Comparison of ENCODE assay signal across 10 mouse cellular contexts in the genomic region with DNA sequence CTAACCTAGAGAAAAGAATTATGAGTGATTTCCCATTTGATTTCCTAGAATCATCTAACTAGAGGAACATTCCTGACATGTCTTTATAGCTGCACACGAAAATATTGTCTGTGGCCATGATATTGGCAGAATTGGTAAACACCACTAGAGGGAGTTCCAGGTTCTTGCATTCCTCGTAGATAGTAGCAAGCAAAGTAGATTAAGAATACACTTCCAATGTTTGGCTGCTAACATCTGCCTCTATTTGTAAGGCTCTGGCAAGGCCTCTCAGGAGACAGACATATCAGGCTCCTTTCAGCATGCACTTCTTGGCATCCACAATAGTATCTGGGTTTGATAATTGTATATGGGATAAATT. TPM values are rescaled to one million over a fixed set of nuclear protein-coding genes. Genes with fewer than 3 reads are reported as not detected.
DNase-seq lines count a peak whose midpoint lies in the region; ATAC-seq lines count a peak whose summit lies in the region.
"Had no signal": no experiment of that assay in that cellular context is flagged by ENCODE, and none has a peak within 500 bp of the region (broad histone marks: within the 10 kb centered on the region; RNA-seq: fewer than 3 reads in every experiment).

No protein-coding gene starts in this region.

- H3K9me3 ChIP-seq in liver, embryonic 12.5 days (replicated peaks), result no peaks in the 10 kb centered on the region
- no peaks in the 10 kb centered on the region for H3K9me3 ChIP-seq in liver, embryonic 11.5 days (ENCODE audit: control insufficient read depth, low read length)
- H3K9me3 ChIP-seq in midbrain, embryonic 16.5 days (replicated peaks; ENCODE audit: control insufficient read depth, low read length, poor library complexity, severe bottlenecking), result no peaks in the 10 kb centered on the region
- H3K9me3 ChIP-seq: embryonic facial prominence, embryonic 15.5 days had no signal

- H3K36me3 ChIP-seq in liver, embryonic 12.5 days, result peaks cover 11% of the 10 kb centered on the region; the same call in 1 of the 2 replicates
- no peaks in the 10 kb centered on the region for H3K36me3 ChIP-seq in liver, embryonic 11.5 days (ENCODE audit: control insufficient read depth, insufficient read depth, low read length)
- no peaks in the 10 kb centered on the region for H3K36me3 ChIP-seq in midbrain, embryonic 16.5 days (ENCODE audit: control insufficient read depth, insufficient read depth, low read length)
- H3K36me3 ChIP-seq: embryonic facial prominence, embryonic 15.5 days had no signal

- no peak overlapping the region for H3K4me3 ChIP-seq in liver, embryonic 12.5 days
- no peak overlapping the region for H3K4me3 ChIP-seq in liver, embryonic 11.5 days (ENCODE audit: low read depth, low read length)
- no peak overlapping the region for H3K4me3 ChIP-seq in midbrain, embryonic 16.5 days (ENCODE audit: low read depth, low read length)

- no peak overlapping the region for H3K27ac ChIP-seq in liver, embryonic 12.5 days
- H3K27ac ChIP-seq in liver, embryonic 11.5 days (ENCODE audit: low read depth, low read length), result no peak overlapping the region
- no peak overlapping the region for H3K27ac ChIP-seq in midbrain, embryonic 16.5 days (ENCODE audit: low read length)
- H3K27ac ChIP-seq: embryonic facial prominence, embryonic 15.5 days had no signal

- no peak for ATAC-seq in liver, embryonic 12.5 days
- ATAC-seq in liver, embryonic 11.5 days (replicated peaks; ENCODE audit: low FRiP score), result no peak
- ATAC-seq in megakaryocyte-erythroid progenitor cell, adult 5-6 weeks (replicated peaks; ENCODE audit: low FRiP score, low TSS enrichment, poor library complexity, severe bottlenecking), result peak; percentile 72
- no peak for ATAC-seq in midbrain, embryonic 16.5 days

- peaks cover 19% of the 10 kb centered on the region for H3K27me3 ChIP-seq in liver, embryonic 12.5 days (replicated peaks)
- H3K27me3 ChIP-seq in liver, embryonic 11.5 days (replicated peaks; ENCODE audit: control insufficient read depth, insufficient read depth, low read length), result peaks cover 3% of the 10 kb centered on the region; the same call in 1 of the 2 replicates
- H3K27me3 ChIP-seq in midbrain, embryonic 16.5 days (ENCODE audit: control insufficient read depth, insufficient read depth, low read depth, low read length), result no peaks in the 10 kb centered on the region

- DNase-seq in adrenal gland, postnatal 14 days, result peak; percentile 10
- no peak for DNase-seq in adrenal gland, postnatal 10 days
- no peak for DNase-seq in liver, embryonic 11.5 days (ENCODE audit: low spot score)
- peak; percentile 75 for DNase-seq in embryo, embryonic 10.5 days (ENCODE audit: low spot score)
- DNase-seq in urinary bladder, postnatal 25 days (ENCODE audit: low spot score), result no peak

- peak overlapping the region; percentile 84 for H3K4me2 ChIP-seq in liver, embryonic 12.5 days
- H3K4me2 ChIP-seq in liver, embryonic 11.5 days, result no peak overlapping the region; the same call in 1 of the 2 replicates
- H3K4me2 ChIP-seq in midbrain, embryonic 16.5 days (ENCODE audit: low read length), result no peak overlapping the region

- no peak overlapping the region for H3K9ac ChIP-seq in liver, embryonic 12.5 days
- no peak overlapping the region for H3K9ac ChIP-seq in liver, embryonic 11.5 days (ENCODE audit: low read depth, low read length)
- no peak overlapping the region for H3K9ac ChIP-seq in midbrain, embryonic 16.5 days (ENCODE audit: low read depth, low read length)
- H3K9ac ChIP-seq: embryonic facial prominence, embryonic 15.5 days had no signal

- peaks cover 15% of the 10 kb centered on the region for H3K4me1 ChIP-seq in liver, embryonic 12.5 days
- no peaks in the 10 kb centered on the region; the same call in 1 of the 2 replicates for H3K4me1 ChIP-seq in liver, embryonic 11.5 days (replicated peaks; ENCODE audit: control insufficient read depth, insufficient read depth, low read length)
- peaks cover 11% of the 10 kb centered on the region for H3K4me1 ChIP-seq in midbrain, embryonic 16.5 days (ENCODE audit: control insufficient read depth, insufficient read depth, low read length)

- WGBS in liver, embryonic 12.5 days (ENCODE audit: insufficient replicate concordance), result 16% methylated on average over 2 of the region's 2 CpGs
- 24% methylated on average over 2 of the region's 2 CpGs for WGBS in liver, embryonic 11.5 days
- WGBS in midbrain, embryonic 16.5 days, result 13% methylated on average over 2 of the region's 2 CpGs

RNA-seq across cellular contexts. Expression of gene Bub1, which starts 1.1 kb away (rescaled TPM):
- 6.0 and 7.3 TPM in 2 replicates for total RNA-seq in adrenal gland, postnatal 14 days (2021)
- total RNA-seq in adrenal gland, postnatal 10 days (2021), result 1 to 10 TPM; 7.9 to 8.4 TPM
- polyA plus RNA-seq in liver, embryonic 12.5 days (2016; fragmentation: Nextera tagmentation; extraction: Ambion mirVana), result 53.1 and 55.3 TPM in 2 replicates
- polyA plus RNA-seq in liver, embryonic 11.5 days (2014; fragmentation: Nextera tagmentation; extraction: Ambion mirVana), result 45.1 and 47.8 TPM in 2 replicates
- total RNA-seq in megakaryocyte-erythroid progenitor cell, adult 5-6 weeks (2014; fragmentation: Nextera tagmentation), result 36.4 and 51.6 TPM in 2 replicates
- total RNA-seq in megakaryocyte-erythroid progenitor cell, adult 5-6 weeks (2017), result 43.2 and 48.8 TPM in 2 replicates
- 4.3 and 6.1 TPM in 2 replicates for polyA plus RNA-seq in midbrain, embryonic 16.5 days (2015; fragmentation: Nextera tagmentation; extraction: Ambion mirVana)
- total RNA-seq: neutrophil, adult 5-6 weeks had no signal

RNA-seq across cellular contexts. Expression of gene Acoxl, which starts 5.9 kb away (rescaled TPM):
- 0.23 and 0.48 TPM in 2 replicates for total RNA-seq in adrenal gland, postnatal 14 days (2021)
- under 1 TPM; 0.18 to 0.45 TPM for total RNA-seq in adrenal gland, postnatal 10 days (2021)
- polyA plus RNA-seq in liver, embryonic 12.5 days (2016; fragmentation: Nextera tagmentation; extraction: Ambion mirVana), result 0.10 TPM in 1 of 2 replicates, not detected in the other
- 0.34 TPM in 1 of 2 replicates, not detected in the other for polyA plus RNA-seq in liver, embryonic 11.5 days (2014; fragmentation: Nextera tagmentation; extraction: Ambion mirVana)
- 0.87 TPM in 1 of 2 replicates, not detected in the other for total RNA-seq in megakaryocyte-erythroid progenitor cell, adult 5-6 weeks (2014; fragmentation: Nextera tagmentation)
- 0.75 TPM in 1 of 2 replicates, not detected in the other for total RNA-seq in megakaryocyte-erythroid progenitor cell, adult 5-6 weeks (2017)
- polyA plus RNA-seq in midbrain, embryonic 16.5 days (2015; fragmentation: Nextera tagmentation; extraction: Ambion mirVana), result not detected in 2 replicates

RNA-seq across cellular contexts. Expression of gene Mtln, which starts 40.5 kb away (rescaled TPM):
- 68.9 and 70.2 TPM in 2 replicates for total RNA-seq in adrenal gland, postnatal 14 days (2021)
- total RNA-seq in adrenal gland, postnatal 10 days (2021), result 10 to 100 TPM; 62.8 to 68.3 TPM
- polyA plus RNA-seq in liver, embryonic 12.5 days (2016; fragmentation: Nextera tagmentation; extraction: Ambion mirVana), result 28.6 and 31.1 TPM in 2 replicates
- polyA plus RNA-seq in liver, embryonic 11.5 days (2014; fragmentation: Nextera tagmentation; extraction: Ambion mirVana), result 40.6 and 45.2 TPM in 2 replicates
- 30.9 and 33.7 TPM in 2 replicates for total RNA-seq in megakaryocyte-erythroid progenitor cell, adult 5-6 weeks (2014; fragmentation: Nextera tagmentation)
- total RNA-seq in megakaryocyte-erythroid progenitor cell, adult 5-6 weeks (2017), result 50.0 and 59.6 TPM in 2 replicates
- 40.6 and 47.4 TPM in 2 replicates for polyA plus RNA-seq in midbrain, embryonic 16.5 days (2015; fragmentation: Nextera tagmentation; extraction: Ambion mirVana)

RNA-seq across cellular contexts. Expression of gene Nphp1, which starts 44.1 kb away (rescaled TPM):
- 18.7 and 20.9 TPM in 2 replicates for total RNA-seq in adrenal gland, postnatal 14 days (2021)
- 10 to 100 TPM; 20.7 to 22.8 TPM for total RNA-seq in adrenal gland, postnatal 10 days (2021)
- polyA plus RNA-seq in liver, embryonic 12.5 days (2016; fragmentation: Nextera tagmentation; extraction: Ambion mirVana), result 10.8 and 11.2 TPM in 2 replicates
- polyA plus RNA-seq in liver, embryonic 11.5 days (2014; fragmentation: Nextera tagmentation; extraction: Ambion mirVana), result 12.5 and 12.8 TPM in 2 replicates
- total RNA-seq in megakaryocyte-erythroid progenitor cell, adult 5-6 weeks (2014; fragmentation: Nextera tagmentation), result 19.2 and 19.3 TPM in 2 replicates
- 24.4 and 26.4 TPM in 2 replicates for total RNA-seq in megakaryocyte-erythroid progenitor cell, adult 5-6 weeks (2017)
- polyA plus RNA-seq in midbrain, embryonic 16.5 days (2015; fragmentation: Nextera tagmentation; extraction: Ambion mirVana), result 17.0 and 18.2 TPM in 2 replicates

Comparison
In these comparisons a context has a peak if more than half of its experiments do, and no peak if none do; other contexts are left out.
1. DNase-seq: peak in adrenal gland, postnatal 14 days (single experiment) and embryo, embryonic 10.5 days (single experiment); none in adrenal gland, postnatal 10 days (single experiment), liver, embryonic 11.5 days (single experiment) and urinary bladder, postnatal 25 days (single experiment).